Mouse (Mus musculus) megakaryocyte, embryonic 14.5 days (primary cell): Measurements from ENCODE around the gene Dmrt3.

Experiments used
- FLI1 ChIP-seq: IDR thresholded peaks from 2 replicates; pipeline ENCODE4 v1.6.1; 2012; ENCODE audit warnings: low read length, inconsistent platforms, mixed read lengths
- GATA1 ChIP-seq: IDR thresholded peaks from 3 replicates; pipeline ENCODE4 v1.6.1; 2012; ENCODE audit warnings: mixed read lengths, low read length, inconsistent platforms, borderline replicate concordance

DNA sequence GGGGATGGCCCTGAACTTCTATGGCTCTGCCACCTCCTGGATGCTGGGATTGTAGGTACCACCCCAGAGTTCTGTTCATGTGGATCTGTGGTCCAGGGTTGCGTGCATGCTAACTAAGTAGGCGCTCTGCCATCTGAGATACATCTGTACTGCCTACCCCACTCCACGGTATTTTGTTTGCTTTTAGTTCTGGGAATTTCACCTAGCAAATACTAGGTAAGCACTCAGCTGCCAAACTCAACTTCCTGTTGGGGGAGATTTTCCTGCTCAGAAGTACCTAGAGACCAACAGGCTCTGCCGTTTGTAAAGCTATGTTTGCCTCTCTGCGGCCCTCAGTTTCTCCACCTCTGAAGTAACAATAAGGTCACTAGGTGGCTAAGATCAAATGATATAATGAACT is 25.0 kb downstream of the Dmrt3 start:
- no peak for TF ChIP-seq GATA1
- no peak for TF ChIP-seq FLI1
